Mouse (Mus musculus): ENCODE measurements around the gene Vgll4. TPM values are rescaled to one million over a fixed set of nuclear protein-coding genes. Genes with fewer than 3 reads are reported as not detected.

Gene Vgll4
- polyA plus RNA-seq, 1 experiment from 2014 or later = 52.7 TPM

DNA sequence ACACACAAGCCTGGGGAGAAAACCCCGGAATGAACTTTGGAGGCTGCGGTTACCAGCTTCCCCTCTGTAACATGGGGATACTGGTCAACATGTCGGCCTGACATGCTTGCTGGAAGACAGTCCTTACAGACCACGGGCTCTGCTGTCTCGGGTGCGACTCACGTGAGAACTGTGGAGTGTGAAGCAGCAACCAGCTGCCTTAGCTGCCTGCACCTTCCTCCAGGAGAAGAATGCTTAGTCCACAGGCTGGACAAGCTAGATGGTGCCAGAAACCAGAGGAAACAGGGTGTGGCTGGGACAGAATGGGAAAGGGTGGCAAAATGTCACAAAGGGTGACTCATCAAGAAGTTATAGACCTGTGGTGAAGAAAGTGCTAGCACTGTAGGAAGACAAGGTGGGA lies 129.8 kb downstream of the Vgll4 start:
- H3K9me3 ChIP-seq (ENCODE audit: control insufficient read depth, low read length) = peaks cover 3% of the 10 kb centered on the region; the same call in 1 of the 2 replicates
- WGBS = 81% methylated on average over 7 of the region's 7 CpGs
- no peak overlapping the region for H3K27ac ChIP-seq (replicated peaks in 1 of 2; ENCODE audit: control insufficient read depth in 1 of 2, insufficient read depth in 1 of 2, low read depth in 2 of 2, low read length in 2 of 2)

DNA sequence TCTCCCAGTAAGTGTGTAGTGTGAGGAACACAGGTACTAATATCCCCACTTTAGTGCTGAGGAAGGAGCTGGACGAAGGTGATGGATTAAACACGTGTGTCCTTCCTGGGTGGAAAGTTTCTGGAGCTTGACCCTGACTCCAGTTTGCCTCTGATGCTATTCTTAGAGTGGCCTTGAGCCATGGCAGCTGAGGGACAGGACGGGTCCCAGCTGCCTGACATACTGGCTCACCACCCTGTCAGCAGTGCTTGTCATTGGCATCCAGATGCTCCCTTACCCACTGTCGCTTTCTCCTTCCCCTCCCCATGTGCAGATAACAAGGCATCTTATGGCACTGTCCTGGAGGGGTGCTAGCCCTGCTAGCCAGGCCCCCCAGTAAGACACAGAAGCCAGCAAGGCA lies 130.9 kb downstream of the Vgll4 start:
- Histone ChIP-seq H3K27me3 (ENCODE audit: control insufficient read depth, insufficient read depth, low read length) (no peaks in the 10 kb centered on the region), H3K4me1 (ENCODE audit: control insufficient read depth in 2 of 2, insufficient read depth in 2 of 2, low read length in 2 of 2) (peaks cover 27 to 40% of the 10 kb centered on the region in 2 experiments), H3K4me3 (ENCODE audit: control insufficient read depth in 1 of 2, insufficient read depth in 1 of 2, low read depth in 1 of 2, low read length in 2 of 2) (no peak overlapping the region), H3K4me2 (ENCODE audit: low read length) (no peak overlapping the region), H3K27ac (replicated peaks in 1 of 2; ENCODE audit: control insufficient read depth in 1 of 2, insufficient read depth in 1 of 2, low read depth in 2 of 2, low read length in 2 of 2) (peak overlapping the region; percentile 5 to 37), H3K9me3 (ENCODE audit: control insufficient read depth, low read length) (peaks cover 3% of the 10 kb centered on the region; the same call in 1 of the 2 replicates), H3K9ac (ENCODE audit: low read length) (no peak overlapping the region), H3K36me3 (ENCODE audit: control insufficient read depth, insufficient read depth, low read length) (no peaks in the 10 kb centered on the region)
- ATAC-seq (ENCODE audit: insufficient number of reproducible peaks, insufficient read depth, low FRiP score, low read depth) = no peak
- 44% methylated on average over 4 of the region's 4 CpGs for WGBS

More for the DNA sequence above, 129.8 kb downstream of the Vgll4 start:
- Histone ChIP-seq H3K27me3 (ENCODE audit: control insufficient read depth, insufficient read depth, low read length) (no peaks in the 10 kb centered on the region), H3K4me1 (ENCODE audit: control insufficient read depth in 2 of 2, insufficient read depth in 2 of 2, low read length in 2 of 2) (peaks cover 21 to 38% of the 10 kb centered on the region in 2 experiments), H3K36me3 (ENCODE audit: control insufficient read depth, insufficient read depth, low read length) (no peaks in the 10 kb centered on the region), H3K9ac (ENCODE audit: low read length) (no peak overlapping the region), H3K4me3 (ENCODE audit: control insufficient read depth in 1 of 2, insufficient read depth in 1 of 2, low read depth in 1 of 2, low read length in 2 of 2) (no peak overlapping the region), H3K4me2 (ENCODE audit: low read length) (no peak overlapping the region)
- no peak for ATAC-seq (ENCODE audit: insufficient number of reproducible peaks, insufficient read depth, low FRiP score, low read depth)

- no peaks in the 10 kb centered on the region for H3K9me3 ChIP-seq (ENCODE audit: control insufficient read depth, low read length)
- no peaks in the 10 kb centered on the region for H3K27me3 ChIP-seq (ENCODE audit: control insufficient read depth, insufficient read depth, low read length)
- peaks cover 37 to 61% of the 10 kb centered on the region in 2 experiments for H3K4me1 ChIP-seq (ENCODE audit: control insufficient read depth in 2 of 2, insufficient read depth in 2 of 2, low read length in 2 of 2)
- H3K36me3 ChIP-seq (ENCODE audit: control insufficient read depth, insufficient read depth, low read length) = no peaks in the 10 kb centered on the region
- WGBS = 89% methylated on average over 3 of the region's 3 CpGs
- no peak overlapping the region for H3K9ac ChIP-seq (ENCODE audit: low read length)
- no peak for ATAC-seq (ENCODE audit: insufficient number of reproducible peaks, insufficient read depth, low FRiP score, low read depth)
- no peak overlapping the region for H3K4me2 ChIP-seq (ENCODE audit: low read length)
- peak overlapping the region in 1 of 2 experiments; percentile 4; a peak in 2 of 4 replicates for H3K27ac ChIP-seq (replicated peaks in 1 of 2; ENCODE audit: control insufficient read depth in 1 of 2, insufficient read depth in 1 of 2, low read depth in 2 of 2, low read length in 2 of 2)
- no peak overlapping the region for H3K4me3 ChIP-seq (ENCODE audit: control insufficient read depth in 1 of 2, insufficient read depth in 1 of 2, low read depth in 1 of 2, low read length in 2 of 2)
Measured at GRCm38 (mm10) chr6:114836433-114836832, 133.4 kb downstream of the Vgll4 start.

DNA sequence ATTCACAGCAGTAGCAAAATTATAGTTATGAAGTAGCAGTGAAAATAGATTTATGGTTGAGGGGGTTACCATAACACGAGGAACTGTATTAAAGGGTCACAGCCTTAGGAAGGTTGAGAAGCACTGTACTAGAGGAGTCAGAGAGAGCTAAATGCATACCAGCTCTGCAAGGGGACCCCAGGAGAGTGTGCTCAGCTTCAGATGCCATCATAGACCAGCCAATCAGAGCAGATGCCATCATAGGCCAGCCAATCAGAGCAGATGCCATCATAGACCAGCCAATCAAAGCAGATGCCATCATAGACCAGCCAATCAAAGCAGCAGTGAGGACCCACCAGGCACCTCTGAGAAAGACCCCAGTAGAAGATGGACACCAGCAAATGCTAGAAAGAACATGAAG lies 134.0 kb downstream of the Vgll4 start:
- 95% methylated on average over 1 of the region's 1 CpGs for WGBS
- no peak overlapping the region for H3K4me2 ChIP-seq (ENCODE audit: low read length)
- ATAC-seq (ENCODE audit: insufficient number of reproducible peaks, insufficient read depth, low FRiP score, low read depth) = no peak
- no peak overlapping the region for H3K4me3 ChIP-seq (ENCODE audit: control insufficient read depth in 1 of 2, insufficient read depth in 1 of 2, low read depth in 1 of 2, low read length in 2 of 2)
- H3K27me3 ChIP-seq (ENCODE audit: control insufficient read depth, insufficient read depth, low read length) = no peaks in the 10 kb centered on the region
- no peak overlapping the region for H3K9ac ChIP-seq (ENCODE audit: low read length)
- H3K4me1 ChIP-seq (ENCODE audit: control insufficient read depth in 2 of 2, insufficient read depth in 2 of 2, low read length in 2 of 2) = peaks cover 37 to 55% of the 10 kb centered on the region in 2 experiments
- no peaks in the 10 kb centered on the region for H3K36me3 ChIP-seq (ENCODE audit: control insufficient read depth, insufficient read depth, low read length)
- H3K9me3 ChIP-seq (ENCODE audit: control insufficient read depth, low read length) = no peaks in the 10 kb centered on the region
- H3K27ac ChIP-seq (replicated peaks in 1 of 2; ENCODE audit: control insufficient read depth in 1 of 2, insufficient read depth in 1 of 2, low read depth in 2 of 2, low read length in 2 of 2) = no peak overlapping the region

GRCm38 (mm10) chr6:114835344-114835743 lies 134.4 kb downstream of the Vgll4 start:
- H3K4me2 ChIP-seq (ENCODE audit: low read length) = no peak overlapping the region
- H3K27me3 ChIP-seq (ENCODE audit: control insufficient read depth, insufficient read depth, low read length) = no peaks in the 10 kb centered on the region
- no peak overlapping the region for H3K9ac ChIP-seq (ENCODE audit: low read length)
- peaks cover 37 to 53% of the 10 kb centered on the region in 2 experiments for H3K4me1 ChIP-seq (ENCODE audit: control insufficient read depth in 2 of 2, insufficient read depth in 2 of 2, low read length in 2 of 2)
- no peak overlapping the region for H3K27ac ChIP-seq (replicated peaks in 1 of 2; ENCODE audit: control insufficient read depth in 1 of 2, insufficient read depth in 1 of 2, low read depth in 2 of 2, low read length in 2 of 2)
- WGBS = 85% methylated on average over 7 of the region's 7 CpGs
- no peak for ATAC-seq (ENCODE audit: insufficient number of reproducible peaks, insufficient read depth, low FRiP score, low read depth)
- H3K4me3 ChIP-seq (ENCODE audit: control insufficient read depth in 1 of 2, insufficient read depth in 1 of 2, low read depth in 1 of 2, low read length in 2 of 2) = no peak overlapping the region
- H3K9me3 ChIP-seq (ENCODE audit: control insufficient read depth, low read length) = no peaks in the 10 kb centered on the region
- H3K36me3 ChIP-seq (ENCODE audit: control insufficient read depth, insufficient read depth, low read length) = no peaks in the 10 kb centered on the region

- no peaks in the 10 kb centered on the region for H3K36me3 ChIP-seq (ENCODE audit: control insufficient read depth, insufficient read depth, low read length)
- WGBS = 56% methylated on average over 4 of the region's 4 CpGs
- H3K9ac ChIP-seq (ENCODE audit: low read length) = no peak overlapping the region
- no peak overlapping the region for H3K4me2 ChIP-seq (ENCODE audit: low read length)
- no peaks in the 10 kb centered on the region for H3K27me3 ChIP-seq (ENCODE audit: control insufficient read depth, insufficient read depth, low read length)
- peak overlapping the region; percentile 30 to 68 for H3K27ac ChIP-seq (replicated peaks in 1 of 2; ENCODE audit: control insufficient read depth in 1 of 2, insufficient read depth in 1 of 2, low read depth in 2 of 2, low read length in 2 of 2)
- H3K4me1 ChIP-seq (ENCODE audit: control insufficient read depth in 2 of 2, insufficient read depth in 2 of 2, low read length in 2 of 2) = peaks cover 28 to 38% of the 10 kb centered on the region in 2 experiments
- ATAC-seq (ENCODE audit: insufficient number of reproducible peaks, insufficient read depth, low FRiP score, low read depth) = peak; percentile 48; the same call in 1 of the 2 replicates
- H3K4me3 ChIP-seq (ENCODE audit: control insufficient read depth in 1 of 2, insufficient read depth in 1 of 2, low read depth in 1 of 2, low read length in 2 of 2) = no peak overlapping the region
- no peaks in the 10 kb centered on the region for H3K9me3 ChIP-seq (ENCODE audit: control insufficient read depth, low read length)
Measured at GRCm38 (mm10) chr6:114833791-114834346, 135.9 kb downstream of the Vgll4 start.

GRCm38 (mm10) chr6:114833058-114833685 lies 136.6 kb downstream of the Vgll4 start:
- Histone ChIP-seq H3K4me3 (ENCODE audit: control insufficient read depth in 1 of 2, insufficient read depth in 1 of 2, low read depth in 1 of 2, low read length in 2 of 2) (no peak overlapping the region), H3K9ac (ENCODE audit: low read length) (0 out of 2 replicates have a peak overlapping the region, but pooled peaks have one; percentile 16), H3K27me3 (ENCODE audit: control insufficient read depth, insufficient read depth, low read length) (no peaks in the 10 kb centered on the region), H3K9me3 (ENCODE audit: control insufficient read depth, low read length) (no peaks in the 10 kb centered on the region), H3K36me3 (ENCODE audit: control insufficient read depth, insufficient read depth, low read length) (no peaks in the 10 kb centered on the region), H3K27ac (replicated peaks in 1 of 2; ENCODE audit: control insufficient read depth in 1 of 2, insufficient read depth in 1 of 2, low read depth in 2 of 2, low read length in 2 of 2) (peak overlapping the region; percentile 41 to 68), H3K4me1 (ENCODE audit: control insufficient read depth in 2 of 2, insufficient read depth in 2 of 2, low read length in 2 of 2) (peaks cover 23 to 34% of the 10 kb centered on the region in 2 experiments), H3K4me2 (ENCODE audit: low read length) (no peak overlapping the region)
- ATAC-seq (ENCODE audit: insufficient number of reproducible peaks, insufficient read depth, low FRiP score, low read depth) = no peak
- WGBS = 55% methylated on average over 9 of the region's 9 CpGs

Measured in heart, embryonic 14.5 days (tissue).